ENCODE assay signal across 19 mouse cellular contexts in genomic region chr11:49719466-49720151, GRCm38 (mm10). TPM values are rescaled to one million over a fixed set of nuclear protein-coding genes. Genes with fewer than 3 reads are reported as not detected.
DNase-seq lines count a peak whose midpoint lies in the region; ATAC-seq and TF ChIP-seq lines count a peak whose summit lies in the region.
"Had no signal": no experiment of that assay in that cellular context is flagged by ENCODE, and none has a peak within 500 bp of the region (broad histone marks: within the 10 kb centered on the region; RNA-seq: fewer than 3 reads in every experiment).

No protein-coding gene starts in this region.

- peak; percentile 39 for DNase-seq in CD4-positive helper T cell, adult 2 months (ENCODE audit: low read depth, low spot score)
- peak; percentile 48 for DNase-seq in G1E (ENCODE audit: low spot score)
- DNase-seq in thymus, postnatal 14 days, result peak; percentile 43
- no peak for DNase-seq in urinary bladder, postnatal 4 days (ENCODE audit: low spot score in 2 of 2)
- DNase-seq in layer of hippocampus, adult 8-10 months (ENCODE audit: low spot score in 2 of 2), result no peak
- DNase-seq: adrenal gland, postnatal 36 days; cerebellum, adult 9-10 months; gastrocnemius, postnatal 10 days had no signal

- peak overlapping the region; percentile 44; the same call in 1 of the 2 replicates for H3K4me3 ChIP-seq in G1E (ENCODE audit: low read depth, low read length)
- H3K4me3 ChIP-seq: hindbrain, embryonic 12.5 days; kidney, embryonic 15.5 days; limb, embryonic 12.5 days had no signal

- no peaks in the 10 kb centered on the region for H3K27me3 ChIP-seq in G1E (ENCODE audit: insufficient read depth, low read length)
- H3K27me3 ChIP-seq: hindbrain, embryonic 12.5 days; kidney, embryonic 15.5 days; limb, embryonic 12.5 days; Patski had no signal

- H3K36me3 ChIP-seq in G1E (replicated peaks), result no peaks in the 10 kb centered on the region
- H3K36me3 ChIP-seq: hindbrain, embryonic 12.5 days; kidney, embryonic 15.5 days; limb, embryonic 12.5 days had no signal

- H3K9me3 ChIP-seq in G1E (replicated peaks), result no peaks in the 10 kb centered on the region
- H3K9me3 ChIP-seq: hindbrain, embryonic 12.5 days; kidney, embryonic 15.5 days; limb, embryonic 12.5 days had no signal

- TF ChIP-seq CTCF in G1E (IDR thresholded peaks at IDR 0.05; ENCODE audit: low read depth, low read length), result no peak

- H3K4me1 ChIP-seq in G1E (ENCODE audit: insufficient read depth, low read depth, low read length), result peaks cover 53% of the 10 kb centered on the region
- H3K4me1 ChIP-seq: hindbrain, embryonic 12.5 days; kidney, embryonic 15.5 days; limb, embryonic 12.5 days had no signal

- peak; percentile 74 for ATAC-seq in G1E (ENCODE audit: extremely low read depth, insufficient number of reproducible peaks, low FRiP score, poor library complexity, severe bottlenecking)
- ATAC-seq in megakaryocyte progenitor cell, adult 5-6 weeks (replicated peaks; ENCODE audit: poor library complexity), result peak; percentile 80
- ATAC-seq in cerebellum, adult (ENCODE audit: insufficient number of reproducible peaks, low FRiP score, low TSS enrichment), result no peak
- ATAC-seq: Patski had no signal

RNA-seq across cellular contexts. Expression of gene Cnot6, which starts 7.1 kb away (rescaled TPM):
- total RNA-seq in G1E (2014; fragmentation: Nextera tagmentation) (155 and 165 TPM in 2 replicates), G1E (2017) (84.5 and 93.8 TPM in 2 replicates)
- 44.0 and 61.0 TPM in 2 replicates for polyA plus RNA-seq in G1E (2012)
- 78.8 and 89.8 TPM in 2 replicates for total RNA-seq in megakaryocyte progenitor cell, adult 5-6 weeks (2015)
- 52.2 and 59.1 TPM in 2 replicates for total RNA-seq in megakaryocyte progenitor cell, adult 5-6 weeks (2017)
- total RNA-seq in layer of hippocampus, adult 8-10 months (2022), result 10 to 100 TPM; 39.8 to 53.9 (median 46.8) TPM

RNA-seq across cellular contexts. Expression of gene Scgb3a1, which starts 56.2 kb away (rescaled TPM):
- total RNA-seq in G1E (2014; fragmentation: Nextera tagmentation), result not detected in 2 replicates
- not detected in 2 replicates for total RNA-seq in G1E (2017)
- polyA plus RNA-seq in G1E (2012), result not detected in 2 replicates
- total RNA-seq in megakaryocyte progenitor cell, adult 5-6 weeks (2015), result not detected in 2 replicates
- not detected in 2 replicates for total RNA-seq in megakaryocyte progenitor cell, adult 5-6 weeks (2017)
- total RNA-seq in layer of hippocampus, adult 8-10 months (2022), result not detected
- total RNA-seq: adrenal gland, postnatal 36 days; gastrocnemius, postnatal 10 days had no signal
- polyA plus RNA-seq: forebrain, embryonic 11.5 days; hindbrain, embryonic 12.5 days; intestine, embryonic 14.5 days; kidney, embryonic 15.5 days; limb, embryonic 12.5 days; liver, embryonic 14.5 days; midbrain, embryonic 11.5 days; neural tube, embryonic 14.5 days; Patski had no signal

Comparison
In these comparisons a context has a peak if more than half of its experiments do, and no peak if none do; other contexts are left out.
1. DNase-seq: peak in CD4-positive helper T cell, adult 2 months (single experiment), G1E (single experiment) and thymus, postnatal 14 days (single experiment); none in urinary bladder, postnatal 4 days (0 of 2) and layer of hippocampus, adult 8-10 months (0 of 2).